Mouse (Mus musculus) granulocyte monocyte progenitor cell, adult 5-6 weeks (primary cell): ENCODE results near the gene Apoc4. TPM values are rescaled to one million over a fixed set of nuclear protein-coding genes. Genes with fewer than 3 reads are reported as not detected.

ENCODE experiments used
- ATAC-seq: replicated peaks from 2 replicates; pipeline ENCODE4 v1.8.0; 2016; ENCODE audit warnings: mild to moderate bottlenecking, moderate TSS enrichment, inconsistent platforms; ENCODE audit not compliant: poor library complexity, severe bottlenecking
- total RNA-seq, 2 experiments: library from RNA; stranded (forward) in 1 of 2; stranded (reverse) in 1 of 2; fragments of 200-712, 200-1000 nt in 1 of 2; fragments of >200 nt in 1 of 2; fragmentation: Nextera tagmentation in 1 of 2; gene quantifications; 2 replicates each; pipeline ENCODE4 v1.2.3; 2014 to 2017

The Apoc4 gene
- total RNA-seq, 2 experiments from 2014 or later: not detected

GRCm38 (mm10) chr7:19683771-19684201 is 2.5 kb upstream of the Apoc4 start:
- ATAC-seq: peak; percentile 89

- no peak for ATAC-seq
Measured at GRCm38 (mm10) chr7:19682979-19683378, 1.7 kb upstream of the Apoc4 start.

- no peak for ATAC-seq
Measured at GRCm38 (mm10) chr7:19680702-19681101, 577 bp downstream of the Apoc4 start.

GRCm38 (mm10) chr7:19678901-19679300 is 2.4 kb downstream of the Apoc4 start:
- no peak for ATAC-seq

GRCm38 (mm10) chr7:19677872-19678271 is 3.4 kb downstream of the Apoc4 start, which contains the start of gene Apoc2:
Gene Apoc2 (minus strand): TSS chr7:19677941.
- ATAC-seq: no peak

- ATAC-seq: peak; percentile 49
Measured at GRCm38 (mm10) chr7:19676662-19677061, 4.6 kb downstream of the Apoc4 start.

GRCm38 (mm10) chr7:19675824-19676223 is 5.5 kb downstream of the Apoc4 start:
- ATAC-seq: peak; percentile 88

GRCm38 (mm10) chr7:19673083-19673699 is 8.1 kb downstream of the Apoc4 start:
- no peak for ATAC-seq

- no peak for ATAC-seq
Measured at GRCm38 (mm10) chr7:19671511-19671910, 9.8 kb downstream of the Apoc4 start.

- peak; percentile 56 for ATAC-seq
Measured at GRCm38 (mm10) chr7:19668947-19669721, 12.1 kb downstream of the Apoc4 start.

GRCm38 (mm10) chr7:19667434-19667833 is 13.8 kb downstream of the Apoc4 start:
- ATAC-seq: peak; percentile 36

GRCm38 (mm10) chr7:19666750-19667149 is 14.5 kb downstream of the Apoc4 start:
- ATAC-seq: no peak

- ATAC-seq: peak; percentile 72
Measured at GRCm38 (mm10) chr7:19664955-19665841, 16.1 kb downstream of the Apoc4 start, which contains the start of gene Clptm1. Gene Clptm1 (minus strand): TSS chr7:19665033.

GRCm38 (mm10) chr7:19664455-19664954 is 16.8 kb downstream of the Apoc4 start:
- ATAC-seq: peak; percentile 2; the same call in 1 of the 2 replicates

- no peak for ATAC-seq
Measured at GRCm38 (mm10) chr7:19663940-19664339, 17.3 kb downstream of the Apoc4 start.

- no peak for ATAC-seq
Measured at GRCm38 (mm10) chr7:19652614-19653013, 28.7 kb downstream of the Apoc4 start.

- ATAC-seq: no peak
Measured at GRCm38 (mm10) chr7:19651063-19651786, 30.1 kb downstream of the Apoc4 start.

GRCm38 (mm10) chr7:19641223-19641622 is 40.1 kb downstream of the Apoc4 start:
- ATAC-seq: no peak

- ATAC-seq: no peak
Measured at GRCm38 (mm10) chr7:19635074-19635827, 46.0 kb downstream of the Apoc4 start.
